Mouse (Mus musculus): ENCODE measurements around the gene Gm20379. TPM values are rescaled to one million over a fixed set of nuclear protein-coding genes. Genes with fewer than 3 reads are reported as not detected.
A peak's percentile ranks its signal among the peaks of the same experiment; 100 is the strongest.

Gm20379 gene
- total RNA-seq, 2 experiments from 2014 or later, result not detected

GRCm38 (mm10) chr13:92332103-92332879, 26.5 kb downstream of the Gm20379 start:
- DNase-seq, result no peak
- intact Hi-C loops (cut with DNase I), result no loop called here

GRCm38 (mm10) chr13:92336857-92337256, 31.1 kb downstream of the Gm20379 start:
- intact Hi-C loops (cut with DNase I), result loop anchor here (5.0 kb wide), 1 partner anchor 530 kb away; the partner anchor contains the start of gene Zcchc9
- DNase-seq, result no peak

- no peak for DNase-seq
- intact Hi-C loops (cut with DNase I), result loop anchor here (2.0 to 5.0 kb wide), 2 partner anchors 429 to 531 kb away; partner anchors contain the start of gene Zcchc9
Measured at GRCm38 (mm10) chr13:92337773-92338462, 32.1 kb downstream of the Gm20379 start.

- DNase-seq, result no peak
- intact Hi-C loops (cut with DNase I), result loop anchor here (2.0 to 5.0 kb wide), 2 partner anchors 431 to 532 kb away; partner anchors contain the start of gene Zcchc9
Measured at GRCm38 (mm10) chr13:92339787-92340186, 34.0 kb downstream of the Gm20379 start.

- intact Hi-C loops (cut with DNase I), result no loop called here
- DNase-seq, result no peak
Measured at GRCm38 (mm10) chr13:92344033-92344432, 38.3 kb downstream of the Gm20379 start.

- DNase-seq, result no peak
- intact Hi-C loops (cut with DNase I), result no loop called here
Measured at GRCm38 (mm10) chr13:92346338-92346737, 40.6 kb downstream of the Gm20379 start.

- no peak for DNase-seq
- intact Hi-C loops (cut with DNase I), result no loop called here
Measured at GRCm38 (mm10) chr13:92351100-92351499, 45.3 kb downstream of the Gm20379 start.

GRCm38 (mm10) chr13:92353956-92354355, 48.2 kb downstream of the Gm20379 start:
- intact Hi-C loops (cut with DNase I), result no loop called here
- peak in 1 of 2 experiments; percentile 12 for DNase-seq

GRCm38 (mm10) chr13:92354456-92355271, 48.9 kb downstream of the Gm20379 start, which contains the start of the genes Dhfr and Msh3:
Dhfr (plus strand) TSS chr13:92354726.
Msh3 (minus strand) TSS chr13:92355003.
- intact Hi-C loops (cut with DNase I), result loop anchor here (5.0 kb wide), 1 partner anchor 388 kb away; no protein-coding TSS in a partner anchor
- DNase-seq, result peak; percentile 98

GRCm38 (mm10) chr13:92355272-92355643, 49.5 kb downstream of the Gm20379 start:
- no peak for DNase-seq
- intact Hi-C loops (cut with DNase I), result loop anchor here (5.0 kb wide), 1 partner anchor 387 kb away; no protein-coding TSS in a partner anchor

GRCm38 (mm10) chr13:92356376-92356775, 50.6 kb downstream of the Gm20379 start:
- DNase-seq, result no peak
- intact Hi-C loops (cut with DNase I), result loop anchor here (5.0 kb wide), 1 partner anchor 386 kb away; no protein-coding TSS in a partner anchor

Other genes starting within 250 kb of the Gm20379 start
- gene Rasgrf2, start 174.3 kb upstream of the Gm20379 start, total RNA-seq (2021), result 1 to 10 TPM; 2.5 to 2.6 TPM
- 1 to 10 TPM; 2.9 to 3.4 TPM for gene Dhfr, start 48.7 kb downstream of the Gm20379 start, total RNA-seq (2021)
- 10 to 100 TPM; 11.9 to 13.5 TPM for gene Msh3, start 49.0 kb downstream of the Gm20379 start, total RNA-seq (2021)
- not detected for gene Ankrd34b, start 119.9 kb downstream of the Gm20379 start, total RNA-seq (2021)
- 1 to 10 TPM; 3.0 to 3.7 TPM for gene Fam151b, start 178.0 kb downstream of the Gm20379 start, total RNA-seq (2021)
- gene Zfyve16, start 224.9 kb downstream of the Gm20379 start, total RNA-seq (2021), result 10 to 100 TPM; 17.5 to 20.2 TPM